19 mouse cellular contexts compared by ENCODE assay signal in the genomic region with DNA sequence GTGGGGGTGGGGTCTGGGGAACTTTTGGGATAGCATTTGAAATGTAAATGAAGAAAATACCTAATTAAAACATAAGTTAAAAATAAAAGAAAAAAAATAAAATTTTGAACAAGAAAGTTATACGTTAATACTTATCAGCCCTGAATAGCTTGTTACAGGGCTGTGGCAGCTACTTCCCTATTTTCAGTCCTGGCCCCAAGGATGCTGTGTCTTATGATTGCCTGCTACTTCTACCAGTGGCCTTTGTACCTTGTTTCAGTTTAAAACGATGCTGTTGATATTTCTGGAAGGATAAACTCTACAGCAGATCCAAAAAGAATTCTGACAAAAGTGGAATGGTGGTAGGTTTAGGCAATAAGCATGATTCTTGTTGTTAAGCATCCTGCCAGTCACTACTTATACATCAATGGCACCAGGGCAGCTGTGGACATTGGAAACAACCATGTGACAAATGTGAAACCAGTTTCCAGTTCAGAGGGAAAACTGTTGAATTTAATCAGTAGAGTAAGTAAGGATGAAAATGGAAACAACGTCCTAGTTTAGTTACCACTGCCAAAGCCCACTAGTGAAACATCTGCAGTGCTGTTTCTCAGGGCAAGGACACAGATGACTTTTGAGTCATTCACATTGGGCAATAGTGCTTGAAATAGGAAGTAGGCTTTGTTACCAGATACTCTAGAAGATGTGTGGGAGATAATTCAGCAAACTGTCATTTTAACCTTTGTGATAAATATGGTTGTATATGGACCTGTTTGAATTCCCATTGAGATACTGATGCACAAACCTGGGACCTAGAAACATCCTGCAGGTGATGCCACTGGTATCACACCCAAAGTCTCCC.
"Had no signal": no experiment of that assay in that cellular context is flagged by ENCODE, and none has a peak within 500 bp of the region (broad histone marks: within the 10 kb centered on the region; RNA-seq: fewer than 3 reads in every experiment).

No protein-coding gene starts in this region.

- DNase-seq: kidney, adult 8-10 months; kidney, postnatal 14 days; layer of hippocampus, adult 9-11 months; liver, embryonic 13.5 days; lung, adult 2 months; lung, postnatal 14 days; lung, postnatal 4 days; right cerebral cortex, adult 18-20 months; right cerebral cortex, postnatal 14 days; right cerebral cortex, postnatal 4 days; thymus, adult 2 months; thymus, postnatal 14 days; thymus, postnatal 4 days had no signal

- H3K27ac ChIP-seq: kidney, embryonic 15.5 days; layer of hippocampus, adult 2 months; liver, embryonic 13.5 days; midbrain, embryonic 10.5 days; midbrain, embryonic 13.5 days; stomach, postnatal 0 days had no signal

- H3K4me3 ChIP-seq: kidney, embryonic 15.5 days; layer of hippocampus, adult 2 months; liver, embryonic 13.5 days; megakaryocyte, embryonic 14.5 days; midbrain, embryonic 10.5 days; midbrain, embryonic 13.5 days had no signal

- ATAC-seq: midbrain, embryonic 13.5 days had no signal

- H3K4me1 ChIP-seq: kidney, embryonic 15.5 days; liver, embryonic 13.5 days; megakaryocyte, embryonic 14.5 days; midbrain, embryonic 10.5 days; midbrain, embryonic 13.5 days had no signal
